In genomic region chr5:117380199-117380598, GRCm38 (mm10) we compare ENCODE assay signal across 20 mouse cellular contexts. TPM values are rescaled to one million over a fixed set of nuclear protein-coding genes. Genes with fewer than 3 reads are reported as not detected.
DNase-seq lines count a peak whose midpoint lies in the region; TF ChIP-seq lines count a peak whose summit lies in the region.
"Had no signal": no experiment of that assay in that cellular context is flagged by ENCODE, and none has a peak within 500 bp of the region (broad histone marks: within the 10 kb centered on the region; RNA-seq: fewer than 3 reads in every experiment).

No protein-coding gene starts in this region.

- TF ChIP-seq CTCF in cerebellum, adult 2 months (IDR thresholded peaks at IDR 0.05; ENCODE audit: borderline replicate concordance, insufficient read depth, low read depth, low read length) = no peak
- no peak for TF ChIP-seq CTCF in liver, adult 2 months (IDR thresholded peaks at IDR 0.05; ENCODE audit: low read depth, low read length)

- no peaks in the 10 kb centered on the region for H3K27me3 ChIP-seq in cerebellum, adult 2 months (ENCODE audit: control insufficient read depth, insufficient read depth, low read length)
- no peaks in the 10 kb centered on the region for H3K27me3 ChIP-seq in liver, adult 2 months (ENCODE audit: control insufficient read depth, insufficient read depth, low read length)
- H3K27me3 ChIP-seq: forebrain, embryonic 13.5 days; hindbrain, embryonic 12.5 days; hindbrain, embryonic 15.5 days; Patski had no signal

- DNase-seq in cerebellum, adult 2 months = no peak
- no peak for DNase-seq in cerebellum, adult 8-10 months
- DNase-seq in heart, adult 8-10 months (ENCODE audit: low spot score) = peak; percentile 24
- no peak for DNase-seq in heart, postnatal 14 days
- DNase-seq in liver, adult 2 months (ENCODE audit: extremely low read depth, low read depth, low spot score) = peak; percentile 88
- no peak for DNase-seq in liver
- DNase-seq in brain, adult 2 months (ENCODE audit: low read depth, low spot score) = peak; percentile 41
- DNase-seq: adrenal gland, postnatal 10 days; adrenal gland, postnatal 36 days; cerebellum, adult 11 months; cerebellum, adult 9-10 months; cerebellum, postnatal 14 days; gastrocnemius, postnatal 10 days; gastrocnemius, postnatal 36 days had no signal

- WGBS in cerebellum, adult 2 months = 64% methylated on average over 4 of the region's 4 CpGs
- WGBS in liver, adult 2 months = 32% methylated on average over 4 of the region's 4 CpGs

- H3K79me2 ChIP-seq in liver, adult 2 months (ENCODE audit: control insufficient read depth, insufficient read depth, low read length) = no peaks in the 10 kb centered on the region

- TF ChIP-seq POLR2A in cerebellum, adult 2 months (IDR thresholded peaks at IDR 0.05; ENCODE audit: borderline replicate concordance, insufficient read depth, low read length) = no peak
- TF ChIP-seq POLR2A in liver, adult 2 months (IDR thresholded peaks at IDR 0.05; ENCODE audit: extremely low read depth, insufficient read depth, low read length) = no peak

- intact Hi-C loops in heart, postnatal 14 days (cut with DNase I) = no loop called here

- peaks cover 21% of the 10 kb centered on the region for H3K36me3 ChIP-seq in liver, adult 2 months (ENCODE audit: control insufficient read depth, insufficient read depth, low read length)

- H3K27ac ChIP-seq in cerebellum, adult 2 months (ENCODE audit: insufficient read depth, low read length) = peak overlapping the region; percentile 34; the same call in 1 of the 2 replicates
- peak overlapping the region; percentile 31 for H3K27ac ChIP-seq in liver, adult 2 months (replicated peaks; ENCODE audit: insufficient read depth, low read depth, low read length)
- H3K27ac ChIP-seq: forebrain, embryonic 10.5 days; forebrain, embryonic 13.5 days; hindbrain, embryonic 12.5 days; hindbrain, embryonic 15.5 days had no signal

- no peaks in the 10 kb centered on the region; the same call in 1 of the 2 replicates for H3K4me1 ChIP-seq in cerebellum, adult 2 months (ENCODE audit: control insufficient read depth, insufficient read depth, low read length)
- peaks cover 12% of the 10 kb centered on the region for H3K4me1 ChIP-seq in liver, adult 2 months (ENCODE audit: control insufficient read depth, insufficient read depth, low read length)
- H3K4me1 ChIP-seq: forebrain, embryonic 10.5 days; forebrain, embryonic 13.5 days; hindbrain, embryonic 12.5 days; hindbrain, embryonic 15.5 days had no signal

- no peak overlapping the region for H3K4me3 ChIP-seq in cerebellum, adult 2 months (replicated peaks; ENCODE audit: insufficient read depth, low read depth, low read length)
- no peak overlapping the region for H3K4me3 ChIP-seq in liver, adult 2 months (ENCODE audit: insufficient read depth, low read depth, low read length)
- H3K4me3 ChIP-seq: forebrain, embryonic 10.5 days; forebrain, embryonic 13.5 days; hindbrain, embryonic 12.5 days; hindbrain, embryonic 15.5 days had no signal

- H3K9ac ChIP-seq in liver, adult 2 months (ENCODE audit: low read depth, low read length) = no peak overlapping the region
- H3K9ac ChIP-seq: forebrain, embryonic 13.5 days; hindbrain, embryonic 12.5 days; hindbrain, embryonic 15.5 days had no signal

RNA-seq across cellular contexts. Expression of gene Rfc5, which starts 8.6 kb away (rescaled TPM):
- 9.9 and 10.4 TPM in 2 replicates for polyA plus RNA-seq in cerebellum, adult 2 months (2012; rRNA removed)
- 1 to 10 TPM; 1.5 to 2.9 (median 2.1) TPM for total RNA-seq in heart, adult 8-10 months (2022)
- 1 to 10 TPM; 5.5 to 7.0 TPM for total RNA-seq in heart, postnatal 14 days (2021)
- total RNA-seq in liver, adult 2 months (2014; rRNA removed) = 6.1 and 10.7 TPM in 2 replicates
- 11.1 and 12.3 TPM in 2 replicates for polyA plus RNA-seq in liver, adult 2 months (2012; rRNA removed)

RNA-seq across cellular contexts. Expression of gene Wsb2, which starts 23.1 kb away (rescaled TPM):
- polyA plus RNA-seq in cerebellum, adult 2 months (2012; rRNA removed) = 235 and 238 TPM in 2 replicates
- total RNA-seq in heart, adult 8-10 months (2022) = 100 to 1,000 TPM in 3 of 4 experiments, 10 to 100 TPM in 1; 87.1 to 122 (median 111) TPM
- 100 to 1,000 TPM in 1 of 2 experiments, 10 to 100 TPM in 1; 96.8 to 103 TPM for total RNA-seq in heart, postnatal 14 days (2021)
- 27.9 and 41.8 TPM in 2 replicates for total RNA-seq in liver, adult 2 months (2014; rRNA removed)
- polyA plus RNA-seq in liver, adult 2 months (2012; rRNA removed) = 70.9 and 87.9 TPM in 2 replicates

RNA-seq across cellular contexts. Expression of gene Ksr2, which starts 33.6 kb away (rescaled TPM):
- 12.1 and 13.7 TPM in 2 replicates for polyA plus RNA-seq in cerebellum, adult 2 months (2012; rRNA removed)
- total RNA-seq in heart, adult 8-10 months (2022) = under 1 TPM; 0.03 to 0.11 (median 0.06) TPM
- under 1 TPM in 1 of 2 experiments, not detected in 1; 0.02 TPM for total RNA-seq in heart, postnatal 14 days (2021)
- 0.09 and 0.13 TPM in 2 replicates for total RNA-seq in liver, adult 2 months (2014; rRNA removed)
- polyA plus RNA-seq in liver, adult 2 months (2012; rRNA removed) = 0.05 and 0.06 TPM in 2 replicates
- polyA plus RNA-seq: heart, postnatal 0 days; Patski had no signal

Comparison
In these comparisons a context has a peak if more than half of its experiments do, and no peak if none do; other contexts are left out.
1. DNase-seq: peak in heart, adult 8-10 months (single experiment), liver, adult 2 months (single experiment) and brain, adult 2 months (single experiment); none in cerebellum, adult 2 months (0 of 2), cerebellum, adult 8-10 months (single experiment), heart, postnatal 14 days (0 of 2) and liver (single experiment).